Mouse (Mus musculus): ENCODE measurements around the gene Trhde.

Gene Trhde

GRCm38 (mm10) chr10:114735111-114735510 is 67.0 kb downstream of the Trhde start:
- no peak for DNase-seq

- no peak for DNase-seq
These were observed 76.5 kb downstream of the Trhde start for GRCm38 (mm10) chr10:114725591-114725990.

DNA sequence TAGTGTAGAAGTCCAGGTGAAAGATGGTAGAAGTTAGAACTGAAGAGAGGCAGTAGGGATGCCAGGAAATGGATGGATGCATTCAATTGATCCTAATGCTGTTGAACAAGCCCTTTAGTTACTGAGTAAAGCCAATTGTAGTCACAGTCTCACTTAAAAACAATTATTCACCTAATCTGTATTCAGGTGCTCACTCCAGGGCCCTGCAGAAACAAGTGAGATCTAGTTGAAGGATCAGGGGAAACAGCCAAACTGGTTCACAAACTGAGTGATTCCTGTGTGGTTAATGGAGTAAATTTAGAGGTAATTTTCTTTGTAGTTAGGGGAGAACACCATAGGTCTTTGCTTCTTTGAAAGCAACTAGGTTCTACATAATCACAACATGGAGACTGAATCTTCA is 100.3 kb downstream of the Trhde start:
- no peak for DNase-seq

GRCm38 (mm10) chr10:114671791-114672415 is 130.2 kb downstream of the Trhde start:
- DNase-seq: no peak

DNA sequence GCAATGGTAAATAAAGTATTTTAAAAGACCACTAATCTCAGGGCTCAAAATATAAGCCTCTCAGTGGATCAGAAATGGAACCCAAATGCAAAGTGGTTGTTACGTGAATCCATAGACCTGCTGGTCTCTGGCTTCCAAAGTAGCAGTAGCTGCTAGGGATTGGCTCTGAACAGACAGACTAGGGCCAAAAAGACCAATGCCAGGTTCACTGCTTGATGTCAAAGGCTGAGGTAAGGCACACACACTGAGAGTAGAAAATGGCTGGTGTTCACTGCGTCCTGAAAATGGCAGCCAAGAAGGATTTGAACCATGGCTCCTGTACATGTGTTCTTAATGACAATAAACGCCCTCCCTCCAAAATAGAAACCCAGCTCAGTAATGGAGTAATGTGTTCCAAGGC is 209.1 kb downstream of the Trhde start:
- no peak for DNase-seq

DNA sequence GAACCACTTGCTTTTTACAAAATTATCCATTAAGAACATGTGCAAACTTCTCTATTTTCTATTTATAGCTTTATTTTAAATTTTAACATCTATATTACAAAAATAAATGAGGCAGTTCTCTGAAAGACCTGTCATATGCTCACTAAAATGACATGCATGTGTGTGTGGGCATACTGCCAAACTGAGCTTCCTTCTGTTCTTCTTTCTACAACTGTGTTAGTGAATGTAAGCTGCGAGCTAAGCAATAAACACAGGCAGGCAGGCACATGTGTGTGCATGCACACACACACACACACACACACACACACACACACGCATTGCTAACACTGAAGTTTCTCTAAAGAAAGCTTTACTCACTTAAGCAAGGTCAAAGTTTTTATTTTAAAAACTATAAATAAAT is 223.2 kb downstream of the Trhde start:
- DNase-seq: no peak

GRCm38 (mm10) chr10:114567891-114568290 is 234.2 kb downstream of the Trhde start:
- no peak for DNase-seq

DNA sequence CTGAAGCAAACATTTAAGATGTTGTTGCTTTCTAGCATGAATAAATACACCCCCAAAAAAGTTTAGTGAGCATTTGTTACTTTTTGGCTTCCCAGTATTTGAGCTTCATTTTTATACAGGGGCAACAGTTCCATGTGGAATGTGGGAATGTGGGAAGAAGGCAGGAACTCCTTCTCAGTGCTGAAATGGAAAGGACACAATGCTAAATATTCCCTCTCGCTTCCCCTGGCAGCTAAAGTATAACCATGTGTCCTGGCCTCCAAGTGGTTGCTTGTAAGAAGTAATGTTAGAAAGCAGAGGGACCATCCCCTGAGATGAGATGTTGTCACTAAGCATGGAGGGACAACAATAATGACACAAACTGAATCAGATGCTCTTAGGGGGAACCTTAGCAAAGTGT is 292.9 kb downstream of the Trhde start:
- no peak for DNase-seq

- DNase-seq: no peak
These were observed 313.3 kb downstream of the Trhde start for GRCm38 (mm10) chr10:114488806-114489205.

- DNase-seq: no peak
These were observed 346.5 kb downstream of the Trhde start for GRCm38 (mm10) chr10:114455591-114455990.

- no peak for DNase-seq
These were observed 354.0 kb downstream of the Trhde start for GRCm38 (mm10) chr10:114448116-114448515.

DNA sequence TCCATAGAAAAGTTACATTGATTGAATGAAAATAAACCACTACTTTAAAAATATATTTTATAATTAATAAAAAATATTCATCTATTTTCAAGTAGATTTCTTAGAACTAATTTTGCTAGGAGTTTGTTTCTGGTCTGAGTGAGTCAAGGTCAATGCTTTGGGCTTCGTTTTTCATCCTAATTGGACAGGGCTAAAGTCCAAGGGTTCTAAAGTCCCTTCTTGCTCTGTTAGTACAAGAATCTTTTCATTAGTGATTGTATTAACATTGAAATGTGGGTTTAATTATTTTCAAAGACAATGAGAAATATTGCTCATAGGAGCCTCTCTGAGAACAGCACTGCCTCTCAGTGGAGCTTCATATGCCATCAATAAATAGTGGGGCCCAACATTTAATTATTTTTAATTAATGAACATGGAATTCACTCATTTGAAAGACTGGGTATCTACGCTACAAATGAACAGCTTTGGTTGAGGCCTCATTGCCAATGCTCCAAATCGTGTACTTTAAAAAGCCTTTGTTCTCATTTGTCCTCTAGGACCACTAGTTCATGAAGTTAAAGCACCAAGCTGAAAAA is 383.1 kb downstream of the Trhde start:
- no peak for DNase-seq

DNA sequence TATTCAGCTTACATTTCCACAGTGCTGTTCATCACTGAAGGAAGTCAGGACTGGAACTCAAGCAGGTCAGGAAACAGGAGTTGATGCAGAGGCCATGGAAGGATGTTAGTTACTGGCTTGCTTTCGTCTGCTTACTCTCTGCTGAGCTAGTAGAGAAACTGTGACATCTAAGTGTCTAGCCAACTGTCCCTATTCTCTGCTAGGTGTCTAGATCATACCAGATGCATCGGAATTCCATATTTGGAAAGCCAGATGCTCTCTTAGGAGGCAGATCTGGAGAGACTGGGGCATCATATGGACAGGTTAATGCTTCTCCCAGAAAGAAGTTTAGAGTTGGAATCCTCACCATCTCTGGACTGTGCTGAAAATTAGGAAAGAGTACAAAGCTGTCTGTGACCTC is 386.4 kb downstream of the Trhde start:
- no peak for DNase-seq

DNA sequence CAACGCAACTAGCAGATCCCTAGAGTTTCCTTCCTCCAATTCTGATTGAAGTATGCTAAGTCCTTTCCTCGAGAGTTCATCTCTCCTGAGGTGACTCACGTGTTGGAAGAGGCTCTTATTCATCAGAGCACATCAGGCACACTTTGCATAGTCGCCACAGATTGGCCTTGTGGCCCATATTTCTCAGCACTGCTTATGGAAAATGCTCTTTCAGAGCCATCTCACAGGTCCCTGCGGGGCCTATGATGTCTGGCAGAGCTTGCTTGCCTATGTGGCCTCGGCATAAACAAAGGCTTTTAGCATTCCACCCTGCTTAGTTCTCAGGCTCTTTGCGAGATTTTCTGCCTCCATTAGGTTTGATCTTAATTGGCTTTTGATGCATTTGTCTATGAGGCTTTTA is 396.8 kb downstream of the Trhde start:
- no peak for DNase-seq

DNA sequence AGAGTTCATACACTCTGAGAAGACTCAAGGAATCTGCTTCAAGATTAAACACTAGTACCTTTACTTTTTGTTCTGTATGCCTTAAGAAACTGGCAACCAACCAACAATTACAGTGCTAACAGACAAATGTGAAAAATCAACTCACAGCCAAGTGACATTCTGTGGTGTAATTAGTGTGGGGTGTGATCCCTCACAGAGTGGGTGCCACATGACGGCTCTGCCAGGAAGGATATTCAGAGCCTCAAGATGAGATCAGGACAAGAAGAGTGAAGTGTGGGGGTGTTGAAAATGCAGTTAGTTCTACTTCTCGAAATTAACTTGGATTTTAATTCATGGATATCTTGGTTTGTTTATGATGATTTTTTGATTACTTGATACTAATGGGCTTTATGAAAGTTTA is 398.3 kb downstream of the Trhde start:
- no peak for DNase-seq

- no peak for DNase-seq
These were observed 431.3 kb downstream of the Trhde start for GRCm38 (mm10) chr10:114370804-114371203.

GRCm38 (mm10) chr10:114363442-114363841 is 438.7 kb downstream of the Trhde start:
- DNase-seq: no peak

- DNase-seq: no peak
These were observed 439.5 kb downstream of the Trhde start for GRCm38 (mm10) chr10:114362631-114363030.

All from lung, postnatal 10 days (tissue).